Mouse (Mus musculus): ENCODE results near the gene Ndc80. TPM values are rescaled to one million over a fixed set of nuclear protein-coding genes. Genes with fewer than 3 reads are reported as not detected.

Gene Ndc80
- 4.3 and 4.4 TPM in 2 replicates for polyA plus RNA-seq (2012)

DNA sequence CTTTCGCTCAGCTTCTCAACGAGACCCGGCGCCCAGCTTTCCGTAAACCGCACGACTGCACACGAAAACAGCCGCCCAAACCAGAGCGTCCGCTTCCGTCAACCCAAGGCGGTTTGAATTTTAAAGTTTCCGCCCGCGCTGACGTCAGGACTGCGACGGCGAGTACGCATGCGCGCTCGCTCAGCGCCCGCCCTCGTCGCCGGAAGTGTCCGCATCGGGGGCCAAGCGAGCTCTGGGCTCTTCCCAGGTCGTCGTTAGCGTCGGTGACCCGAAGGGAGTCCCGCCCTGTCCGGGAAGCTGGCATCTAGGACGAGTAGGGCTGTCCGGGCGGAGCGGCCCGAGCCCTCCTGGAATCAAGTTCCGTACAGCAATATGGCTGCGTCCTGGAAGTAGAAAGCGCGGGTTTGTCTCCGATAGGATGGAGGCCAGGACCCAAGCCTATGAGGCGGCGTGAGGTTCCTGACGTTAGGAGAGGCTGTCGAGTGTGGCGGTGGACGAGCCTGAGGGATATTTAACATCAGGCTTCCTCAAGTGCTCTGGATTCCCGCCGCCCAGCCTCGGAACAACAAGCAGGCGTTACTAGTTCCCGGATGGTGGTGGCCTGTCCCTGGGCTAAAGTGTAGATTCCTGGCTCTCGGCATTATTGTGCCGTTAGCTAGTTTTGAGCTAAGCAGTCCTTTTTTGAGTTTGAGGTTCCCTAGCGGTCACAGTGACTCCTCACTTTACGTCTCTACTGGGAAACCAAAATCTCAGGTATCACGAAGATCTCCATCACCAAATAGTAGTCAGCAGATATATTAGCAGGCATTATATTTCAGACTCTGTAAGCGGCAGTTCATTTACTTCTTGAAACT, at the start of gene Ndc80:
Gene Ndc80 (minus strand): TSS at position 147 of the 854 bp plus-strand sequence.

DNA sequence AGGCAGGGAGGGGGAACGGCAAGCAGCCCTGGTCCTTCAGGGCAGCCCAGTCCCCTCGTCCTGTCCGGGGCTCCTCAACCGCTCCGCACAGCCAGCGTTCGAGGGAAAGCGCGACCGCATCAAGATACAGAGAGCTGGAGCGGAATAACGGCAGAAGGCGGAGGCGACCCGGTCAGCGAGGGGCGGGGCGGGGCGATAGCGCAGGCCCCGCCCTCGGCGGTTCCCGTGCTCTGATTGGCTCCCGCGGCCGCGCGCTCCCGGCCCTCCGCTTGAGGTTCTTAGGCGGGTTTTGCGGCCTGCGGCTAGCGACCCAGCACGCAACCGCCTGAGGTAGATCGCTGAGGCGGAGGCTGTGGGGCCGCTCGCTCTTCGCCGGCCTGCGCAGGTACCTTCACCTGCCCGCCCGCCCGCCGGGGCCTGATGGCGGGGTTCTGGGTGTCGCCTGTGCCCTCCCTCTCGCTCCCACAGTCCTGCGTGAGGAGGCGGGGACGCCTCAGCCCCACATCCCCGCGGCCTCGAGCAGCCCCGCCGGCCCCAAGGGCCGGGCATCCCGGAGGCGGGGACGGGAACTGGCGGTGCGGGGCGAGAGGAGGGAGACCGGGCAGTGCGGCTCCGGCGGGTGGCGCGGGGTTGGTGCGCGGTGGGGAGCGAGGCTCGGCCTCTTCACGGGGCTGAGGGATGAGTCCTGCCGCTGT, 25.2 kb upstream of the Ndc80 start, which contains the start of gene Spdya:
Gene Spdya (plus strand): TSS at position 305 of the 695 bp plus-strand sequence.

GRCm38 (mm10) chr17:71474762-71475704, 51.6 kb downstream of the Ndc80 start, which contains the start of gene Smchd1:
Gene Smchd1, minus strand, starts transcription at chr17:71475343.

GRCm38 (mm10) chr17:71459818-71460217, 66.8 kb downstream of the Ndc80 start, which contains the start of gene Gm4707:
Gene Gm4707, minus strand, starts transcription at chr17:71459918.

Other genes with a start within 250 kb of the Ndc80 start
- gene Emilin2, start 214.9 kb downstream of the Ndc80 start, polyA plus RNA-seq (2012) = 121 and 137 TPM in 2 replicates
- gene Gm4707, start 66.9 kb downstream of the Ndc80 start, polyA plus RNA-seq (2012) = 0.12 TPM in 1 of 2 replicates, not detected in the other
- gene Smchd1, start 51.5 kb downstream of the Ndc80 start, polyA plus RNA-seq (2012) = 5.7 and 6.6 TPM in 2 replicates
- not detected in 2 replicates for gene Spdya, start 25.2 kb upstream of the Ndc80 start, polyA plus RNA-seq (2012)
- gene Wdr43, start 89.0 kb upstream of the Ndc80 start, polyA plus RNA-seq (2012) = 42.7 and 59.2 TPM in 2 replicates
- 0.17 and 0.45 TPM in 2 replicates for gene Togaram2, start 146.4 kb upstream of the Ndc80 start, polyA plus RNA-seq (2012)
- not detected in 2 replicates for gene Pcare, start 226.0 kb upstream of the Ndc80 start, polyA plus RNA-seq (2012)
- not detected in 2 replicates for gene Clip4, start 241.6 kb upstream of the Ndc80 start, polyA plus RNA-seq (2012)

Measured in megakaryocyte-erythroid progenitor cell, adult 5 weeks (primary cell).